Mouse (Mus musculus) E14TG2a.4 (cell line): ENCODE measurements around the gene Pigp.

Source experiments
- CTCF ChIP-seq: conservative IDR thresholded peaks from 2 replicates; pipeline ENCODE4 v1.5.1; 2014; ENCODE audit warnings: low read length
- NANOG ChIP-seq: IDR thresholded peaks from 2 replicates; pipeline ENCODE4 v1.6.1; 2014; ENCODE audit warnings: borderline replicate concordance, low read length, mixed read lengths
- POU5F1 ChIP-seq: IDR thresholded peaks from 2 replicates; pipeline ENCODE4 v1.6.1; 2014; ENCODE audit warnings: low read length, borderline replicate concordance

- TF ChIP-seq CTCF (no peak), NANOG (no peak), POU5F1 (no peak)
Observed at GRCm38 (mm10) chr16:94356776-94357494, 14.7 kb downstream of the Pigp start.
